Mouse (Mus musculus): ENCODE data around the gene Alkbh2. TPM values are rescaled to one million over a fixed set of nuclear protein-coding genes. Genes with fewer than 3 reads are reported as not detected.

Gene Alkbh2
- polyA plus RNA-seq, 1 experiment from 2014 or later, result 12.8 TPM

- H3K27me3 ChIP-seq (ENCODE audit: poor library complexity, severe bottlenecking), result no peaks in the 10 kb centered on the region
- 60% methylated on average over 7 of the region's 7 CpGs for WGBS
- no peak overlapping the region for H3K4me3 ChIP-seq
- DNase-seq (ENCODE audit: extremely low spot score, low spot score), result no peak
- H3K36me3 ChIP-seq (replicated peaks), result no peaks in the 10 kb centered on the region
- peaks cover 15% of the 10 kb centered on the region for H3K4me1 ChIP-seq
- H3K27ac ChIP-seq, result no peak overlapping the region
- H3K9me3 ChIP-seq, result no peaks in the 10 kb centered on the region
Measured at GRCm38 (mm10) chr5:114157236-114157635, 29.2 kb upstream of the Alkbh2 start.

DNA sequence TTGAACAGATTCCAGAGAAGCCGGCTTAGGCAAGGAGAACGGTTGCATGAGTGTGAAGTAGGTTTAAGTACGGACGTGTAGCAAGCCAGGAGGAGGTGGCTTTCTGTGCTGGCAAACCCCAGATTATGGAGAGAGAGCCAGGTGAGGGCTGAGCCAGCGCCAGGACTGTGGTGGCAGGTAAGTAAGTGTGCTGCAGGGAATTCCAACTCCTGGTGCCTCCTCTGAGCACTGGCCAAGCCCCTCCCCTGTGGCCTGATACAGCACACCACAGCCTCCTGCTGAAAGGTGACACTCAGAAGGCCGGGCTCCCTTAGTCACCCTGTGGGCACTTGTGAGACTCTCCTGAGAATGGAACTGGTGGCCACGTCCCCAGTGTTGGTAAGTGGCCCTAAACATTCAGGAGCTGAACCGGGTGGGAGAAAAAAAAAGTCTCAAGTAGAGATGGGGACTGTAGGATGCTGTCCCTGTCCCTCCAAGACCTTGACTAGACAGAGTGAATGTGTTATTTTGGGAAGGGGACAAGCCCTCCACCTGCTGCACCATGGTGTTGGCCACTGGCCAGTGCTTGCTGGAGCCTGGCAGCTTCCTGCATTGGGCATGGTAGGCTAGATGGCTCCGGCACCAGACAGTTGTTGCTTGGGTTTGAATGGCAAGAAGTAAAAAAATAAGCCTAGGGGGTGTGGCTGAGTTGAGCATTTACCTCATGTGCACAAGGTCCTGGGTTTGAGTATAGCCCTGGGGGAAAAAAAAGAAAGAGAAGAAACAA is 27.3 kb upstream of the Alkbh2 start:
- Histone ChIP-seq H3K27ac (no peak overlapping the region), H3K9me3 (no peaks in the 10 kb centered on the region), H3K27me3 (ENCODE audit: poor library complexity, severe bottlenecking) (no peaks in the 10 kb centered on the region), H3K4me1 (peaks cover 15% of the 10 kb centered on the region), H3K4me3 (no peak overlapping the region), H3K36me3 (replicated peaks) (no peaks in the 10 kb centered on the region)
- 66% methylated on average over 9 of the region's 9 CpGs for WGBS
- DNase-seq (ENCODE audit: extremely low spot score, low spot score), result no peak

GRCm38 (mm10) chr5:114154765-114155164 is 26.7 kb upstream of the Alkbh2 start:
- Histone ChIP-seq H3K9me3 (no peaks in the 10 kb centered on the region), H3K27ac (no peak overlapping the region), H3K4me3 (no peak overlapping the region), H3K27me3 (ENCODE audit: poor library complexity, severe bottlenecking) (no peaks in the 10 kb centered on the region), H3K4me1 (peaks cover 15% of the 10 kb centered on the region), H3K36me3 (replicated peaks) (no peaks in the 10 kb centered on the region)
- DNase-seq (ENCODE audit: extremely low spot score, low spot score), result no peak
- 85% methylated on average over 5 of the region's 5 CpGs for WGBS

DNA sequence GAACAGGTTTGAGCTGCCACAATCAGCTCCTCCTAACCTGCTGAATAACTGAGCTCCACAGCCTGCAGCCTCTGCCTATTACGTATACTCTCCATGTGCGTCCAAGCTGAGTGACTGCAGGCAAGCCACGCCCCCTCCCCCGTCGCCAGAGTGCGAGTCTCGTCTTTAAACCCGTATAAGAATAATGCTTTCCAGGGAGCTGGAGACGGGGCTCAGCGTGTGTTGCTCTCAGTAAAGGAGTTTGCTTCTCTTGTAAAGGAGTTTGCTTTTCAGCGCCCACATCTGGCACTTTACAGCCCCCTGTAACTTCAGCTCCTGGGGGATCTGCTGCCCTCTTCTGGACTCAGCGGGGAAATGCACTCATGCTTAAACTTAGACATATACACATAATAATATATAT is 25.5 kb upstream of the Alkbh2 start:
- Histone ChIP-seq H3K27ac (no peak overlapping the region), H3K9me3 (no peaks in the 10 kb centered on the region), H3K36me3 (replicated peaks) (no peaks in the 10 kb centered on the region), H3K4me1 (peaks cover 15% of the 10 kb centered on the region), H3K4me3 (peak overlapping the region; percentile 51), H3K27me3 (ENCODE audit: poor library complexity, severe bottlenecking) (no peaks in the 10 kb centered on the region)
- 6% methylated on average over 12 of the region's 12 CpGs for WGBS
- DNase-seq (ENCODE audit: extremely low spot score, low spot score), result peak; percentile 41

DNA sequence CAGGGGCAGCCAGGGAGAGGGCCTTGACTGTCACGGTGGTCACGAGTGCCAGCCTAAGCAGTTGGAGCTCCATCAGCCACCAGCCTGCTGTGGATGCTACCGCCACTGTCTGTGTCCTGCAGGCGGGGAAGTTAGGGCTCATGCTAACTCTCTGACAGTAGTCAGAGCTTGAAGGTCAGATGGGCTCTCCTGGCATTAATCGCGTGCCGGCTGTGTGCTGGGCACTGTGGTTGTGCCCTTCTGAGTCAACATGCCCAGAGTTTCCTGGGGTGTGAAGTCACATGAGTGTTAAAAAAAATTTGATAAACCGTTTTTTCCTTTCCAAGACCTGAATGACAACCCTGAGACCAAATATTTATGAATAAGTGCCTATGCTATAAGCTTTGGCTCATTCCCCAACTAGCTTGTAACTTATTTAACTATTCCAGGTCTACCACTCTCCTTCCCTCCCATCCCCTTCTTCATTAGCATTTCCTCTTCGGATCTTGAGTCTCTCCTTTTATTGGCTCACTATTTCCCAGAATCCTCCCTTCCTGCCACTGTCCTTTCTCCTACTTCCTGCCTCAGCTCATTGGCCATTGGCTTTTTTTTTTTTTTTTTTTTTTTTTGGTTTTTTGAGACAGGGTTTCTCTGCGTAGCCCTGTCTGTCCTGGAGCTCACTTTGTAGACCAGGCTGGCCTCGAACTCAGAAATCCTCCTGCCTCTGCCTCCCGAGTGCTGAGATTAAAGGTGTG is 24.5 kb upstream of the Alkbh2 start:
- Histone ChIP-seq H3K27me3 (ENCODE audit: poor library complexity, severe bottlenecking) (no peaks in the 10 kb centered on the region), H3K36me3 (replicated peaks) (no peaks in the 10 kb centered on the region), H3K4me1 (peaks cover 15% of the 10 kb centered on the region), H3K9me3 (no peaks in the 10 kb centered on the region), H3K4me3 (no peak overlapping the region), H3K27ac (no peak overlapping the region)
- 92% methylated on average over 12 of the region's 12 CpGs for WGBS
- DNase-seq (ENCODE audit: extremely low spot score, low spot score), result no peak

GRCm38 (mm10) chr5:114147043-114147972 is 19.3 kb upstream of the Alkbh2 start:
- peaks cover 28% of the 10 kb centered on the region for H3K4me1 ChIP-seq
- H3K9me3 ChIP-seq, result no peaks in the 10 kb centered on the region
- H3K36me3 ChIP-seq (replicated peaks), result no peaks in the 10 kb centered on the region
- no peak overlapping the region for H3K27ac ChIP-seq
- 89% methylated on average over 14 of the region's 14 CpGs for WGBS
- no peak overlapping the region for H3K4me3 ChIP-seq
- H3K27me3 ChIP-seq (ENCODE audit: poor library complexity, severe bottlenecking), result no peaks in the 10 kb centered on the region
- DNase-seq (ENCODE audit: extremely low spot score, low spot score), result no peak

- Histone ChIP-seq H3K4me3 (no peak within 1 kb of the TSS), H3K27ac (no peak within 1 kb of the TSS), H3K9me3 (no peaks in the 10 kb centered on the region), H3K4me1 (peaks cover 28% of the 10 kb centered on the region), H3K27me3 (ENCODE audit: poor library complexity, severe bottlenecking) (no peaks in the 10 kb centered on the region), H3K36me3 (replicated peaks) (no peaks in the 10 kb centered on the region)
- WGBS, result 56% methylated on average over 19 of the region's 19 CpGs
- no peak for DNase-seq (ENCODE audit: extremely low spot score, low spot score)
Measured at GRCm38 (mm10) chr5:114146028-114146888, 18.2 kb upstream of the Alkbh2 start, which contains the start of gene Acacb. Acacb (plus strand) TSS chr5:114146535.

- Histone ChIP-seq H3K36me3 (replicated peaks) (peaks cover 71% of the 10 kb centered on the region), H3K4me1 (peaks cover 20% of the 10 kb centered on the region), H3K27me3 (ENCODE audit: poor library complexity, severe bottlenecking) (no peaks in the 10 kb centered on the region), H3K4me3 (no peak overlapping the region), H3K27ac (no peak overlapping the region), H3K9me3 (no peaks in the 10 kb centered on the region)
- 66% methylated on average over 9 of the region's 9 CpGs for WGBS
- no peak for DNase-seq (ENCODE audit: extremely low spot score, low spot score)
Measured at GRCm38 (mm10) chr5:114139175-114139574, 11.2 kb upstream of the Alkbh2 start.

GRCm38 (mm10) chr5:114138277-114139164 is 10.5 kb upstream of the Alkbh2 start:
- H3K4me3 ChIP-seq, result no peak overlapping the region
- H3K36me3 ChIP-seq (replicated peaks), result peaks cover 77% of the 10 kb centered on the region
- no peaks in the 10 kb centered on the region for H3K27me3 ChIP-seq (ENCODE audit: poor library complexity, severe bottlenecking)
- no peak for DNase-seq (ENCODE audit: extremely low spot score, low spot score)
- H3K9me3 ChIP-seq, result no peaks in the 10 kb centered on the region
- H3K4me1 ChIP-seq, result peaks cover 20% of the 10 kb centered on the region
- no peak overlapping the region for H3K27ac ChIP-seq
- 86% methylated on average over 21 of the region's 21 CpGs for WGBS

DNA sequence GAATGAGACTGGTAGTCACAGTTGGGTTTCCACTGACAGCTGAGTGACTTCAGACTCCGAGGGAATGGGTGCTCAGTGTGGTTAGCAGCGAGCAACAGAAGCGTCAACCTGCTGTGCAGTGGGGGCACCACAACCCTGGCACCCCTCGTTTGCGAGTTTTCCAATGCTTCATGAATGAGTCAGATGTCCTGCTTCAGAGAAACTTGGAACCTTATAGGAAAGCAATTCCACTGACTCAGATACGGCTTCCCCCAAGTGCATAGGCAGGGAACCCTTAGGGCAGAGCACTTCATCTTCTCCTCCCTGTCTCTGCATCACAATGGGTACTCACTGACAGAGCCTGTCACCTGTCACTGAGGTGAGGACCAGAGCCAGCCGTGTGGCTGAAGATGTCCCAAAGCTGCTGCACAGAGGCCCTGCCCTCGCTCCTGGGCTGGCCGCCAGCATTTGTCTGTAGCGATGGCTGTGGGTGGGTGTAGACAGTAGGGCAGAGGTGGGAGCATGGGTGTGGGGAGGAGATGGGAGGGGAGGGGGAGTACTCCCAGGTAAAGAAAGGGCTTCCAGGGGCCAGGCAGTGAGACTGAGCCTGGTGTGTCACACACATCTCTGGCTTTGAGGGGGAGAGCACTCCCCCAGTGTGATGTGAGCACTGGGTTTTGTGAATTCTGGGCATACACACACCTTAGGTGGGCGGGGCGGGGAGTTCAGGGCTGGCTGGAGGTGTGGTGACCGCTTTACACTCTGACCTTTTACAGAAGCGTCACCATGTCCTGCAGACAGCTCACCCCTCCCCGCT is 9.7 kb upstream of the Alkbh2 start:
- Histone ChIP-seq H3K36me3 (replicated peaks) (peaks cover 86% of the 10 kb centered on the region), H3K4me3 (no peak overlapping the region), H3K9me3 (no peaks in the 10 kb centered on the region), H3K4me1 (peaks cover 28% of the 10 kb centered on the region), H3K27me3 (ENCODE audit: poor library complexity, severe bottlenecking) (no peaks in the 10 kb centered on the region), H3K27ac (no peak overlapping the region)
- WGBS, result 91% methylated on average over 15 of the region's 15 CpGs
- no peak for DNase-seq (ENCODE audit: extremely low spot score, low spot score)

DNA sequence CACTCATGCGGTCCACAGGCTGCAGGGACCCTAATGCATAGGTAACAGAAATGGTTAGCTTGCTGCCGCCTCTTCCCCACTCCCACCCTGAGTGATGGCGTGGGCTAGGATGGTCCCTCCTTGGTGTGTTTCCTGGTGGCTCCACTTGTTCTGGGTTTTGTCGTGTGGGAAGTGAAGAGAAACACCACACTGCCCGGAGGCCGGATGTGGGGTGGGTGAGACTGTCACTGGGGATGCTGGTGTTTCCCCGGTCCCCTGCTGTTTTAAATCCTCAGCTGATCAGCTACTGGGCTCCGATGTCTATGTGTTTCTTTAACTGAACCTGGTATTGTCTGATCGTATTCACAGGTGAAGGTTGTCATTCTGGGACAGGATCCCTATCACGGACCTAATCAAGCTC is 7.5 kb upstream of the Alkbh2 start:
- WGBS, result 89% methylated on average over 10 of the region's 10 CpGs
- peaks cover 45% of the 10 kb centered on the region for H3K4me1 ChIP-seq
- no peak overlapping the region for H3K27ac ChIP-seq
- DNase-seq (ENCODE audit: extremely low spot score, low spot score), result no peak
- no peak overlapping the region for H3K4me3 ChIP-seq
- H3K27me3 ChIP-seq (ENCODE audit: poor library complexity, severe bottlenecking), result no peaks in the 10 kb centered on the region
- H3K36me3 ChIP-seq (replicated peaks), result peaks cover 84% of the 10 kb centered on the region
- no peaks in the 10 kb centered on the region for H3K9me3 ChIP-seq

All from forebrain, embryonic 10.5 days (tissue).